Mouse (Mus musculus) mesoderm, embryonic 11.5 days (tissue): ENCODE data around the gene Hspb7.
A peak's percentile ranks its signal among the peaks of the same experiment; 100 is the strongest.

Experiments
- DNase-seq: peaks from one replicate; pipeline ENCODE4 v3.0.0-alpha.2; 2012; ENCODE audit warnings: low read depth, low spot score

Gene Hspb7

DNA sequence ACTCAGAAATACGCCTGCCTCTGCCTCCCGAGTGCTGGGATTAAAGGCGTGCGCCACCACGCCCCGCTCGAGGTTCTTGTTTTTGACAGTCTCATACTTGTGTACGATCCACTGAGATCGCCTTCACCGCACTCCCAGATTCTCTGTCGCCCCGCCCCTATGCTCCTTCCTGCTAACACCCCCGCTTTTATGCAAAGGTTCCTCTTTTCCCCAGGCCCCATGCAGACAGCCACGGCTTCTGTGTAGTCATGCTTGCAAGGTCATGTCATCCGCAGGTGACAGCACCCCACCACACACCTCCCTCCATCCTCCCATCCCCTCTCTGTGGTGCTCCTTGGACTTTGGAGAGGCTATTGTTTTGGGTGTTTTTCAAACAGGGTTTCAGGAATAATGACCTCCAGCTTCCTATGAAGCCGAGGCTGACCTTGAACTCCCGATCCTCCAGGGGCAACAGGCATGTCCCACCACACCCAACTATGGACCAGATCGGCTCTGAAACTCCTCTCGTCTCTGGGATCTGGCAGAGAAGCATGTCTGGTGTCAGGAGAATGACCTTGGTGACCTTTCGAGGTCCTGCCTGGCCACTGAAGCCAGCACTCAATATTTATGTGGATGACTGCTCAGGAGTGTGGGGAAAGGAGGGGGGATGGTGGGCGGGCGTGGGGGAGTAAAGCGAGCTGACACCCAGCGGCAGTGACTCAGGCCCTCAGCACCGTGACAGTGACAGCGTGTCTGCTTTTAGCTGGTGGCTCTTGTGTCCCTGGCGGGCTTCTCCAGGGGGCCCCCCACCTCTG lies 984 bp upstream of the Hspb7 start:
- DNase-seq, result no peak

DNA sequence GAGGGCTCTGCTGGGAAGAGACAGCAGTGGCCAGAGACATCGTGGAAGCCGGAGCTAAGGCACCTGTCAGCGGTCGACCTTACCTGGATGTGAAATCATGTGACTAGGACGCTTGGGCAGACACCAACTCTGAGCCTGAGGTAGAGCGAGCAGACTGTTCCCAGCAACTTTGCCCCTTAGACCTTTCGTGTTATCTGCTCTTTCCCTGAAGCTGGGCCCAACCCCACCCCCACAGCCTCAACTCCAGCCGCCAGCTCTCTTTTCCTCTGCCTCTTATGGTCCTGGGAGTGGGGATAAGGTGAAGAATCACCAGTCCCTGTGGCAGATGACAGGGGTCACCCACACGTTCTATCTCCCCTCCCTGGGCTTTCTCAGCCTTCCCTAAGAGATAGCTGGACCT lies 307 bp downstream of the Hspb7 start:
- DNase-seq, result no peak

DNA sequence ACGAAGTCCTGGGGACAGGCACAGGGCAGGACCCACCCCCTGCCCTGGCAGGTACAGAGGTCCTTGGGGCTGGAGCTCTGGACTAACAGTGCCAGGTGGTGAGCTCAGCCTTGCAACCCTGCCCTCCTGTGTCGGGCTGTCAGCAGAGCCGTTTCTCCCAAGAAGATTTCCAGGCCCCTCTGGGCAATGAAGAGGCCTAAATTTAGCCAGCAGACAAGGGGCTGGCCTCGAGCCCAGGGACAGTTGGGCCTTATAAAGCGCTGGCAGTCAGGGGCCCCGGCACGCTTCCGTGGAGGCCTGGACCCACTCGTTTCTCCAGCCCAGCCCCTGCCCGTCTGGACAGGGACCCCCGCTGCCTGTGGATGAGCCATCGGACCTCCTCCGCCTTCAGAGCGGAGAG lies 844 bp downstream of the Hspb7 start:
- DNase-seq, result no peak

DNA sequence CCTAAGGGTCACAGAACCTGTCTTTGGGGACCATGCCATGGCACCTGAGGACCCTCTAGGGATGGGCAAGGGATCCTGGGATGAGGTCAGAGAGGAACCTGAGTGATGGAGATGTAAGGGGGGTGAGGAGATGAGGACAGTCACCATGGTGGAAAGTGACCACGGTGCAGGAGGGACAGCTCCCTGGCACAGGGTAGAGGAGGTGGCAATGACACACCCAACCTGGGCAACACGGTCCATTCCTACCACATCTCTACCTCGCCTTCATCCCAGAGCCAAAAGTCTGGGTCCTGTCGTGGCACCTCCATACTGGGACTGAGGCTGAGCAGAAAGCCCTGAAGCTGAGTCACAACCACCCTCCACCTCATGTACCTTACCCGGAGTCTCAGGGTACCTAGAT lies 2.3 kb downstream of the Hspb7 start:
- no peak for DNase-seq

DNA sequence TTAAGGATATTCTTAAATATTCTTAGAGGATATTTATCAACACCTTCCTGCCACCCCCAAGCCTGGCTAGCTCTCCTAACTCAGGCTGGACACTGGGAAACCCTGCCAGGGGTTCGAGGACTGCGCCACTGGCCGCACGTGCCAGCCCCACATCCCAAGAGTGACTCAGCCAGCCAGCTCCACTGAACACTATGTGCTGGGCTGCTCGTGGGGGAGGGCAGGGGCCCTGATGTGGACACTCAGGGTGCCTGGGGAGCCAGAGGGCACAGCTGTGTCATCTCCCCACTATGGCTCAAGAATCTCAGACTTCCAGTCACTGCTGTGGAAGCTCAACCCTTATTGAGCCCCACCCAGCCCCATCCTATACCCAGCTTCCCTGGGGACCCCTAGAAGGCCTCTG lies 2.7 kb downstream of the Hspb7 start:
- no peak for DNase-seq

DNA sequence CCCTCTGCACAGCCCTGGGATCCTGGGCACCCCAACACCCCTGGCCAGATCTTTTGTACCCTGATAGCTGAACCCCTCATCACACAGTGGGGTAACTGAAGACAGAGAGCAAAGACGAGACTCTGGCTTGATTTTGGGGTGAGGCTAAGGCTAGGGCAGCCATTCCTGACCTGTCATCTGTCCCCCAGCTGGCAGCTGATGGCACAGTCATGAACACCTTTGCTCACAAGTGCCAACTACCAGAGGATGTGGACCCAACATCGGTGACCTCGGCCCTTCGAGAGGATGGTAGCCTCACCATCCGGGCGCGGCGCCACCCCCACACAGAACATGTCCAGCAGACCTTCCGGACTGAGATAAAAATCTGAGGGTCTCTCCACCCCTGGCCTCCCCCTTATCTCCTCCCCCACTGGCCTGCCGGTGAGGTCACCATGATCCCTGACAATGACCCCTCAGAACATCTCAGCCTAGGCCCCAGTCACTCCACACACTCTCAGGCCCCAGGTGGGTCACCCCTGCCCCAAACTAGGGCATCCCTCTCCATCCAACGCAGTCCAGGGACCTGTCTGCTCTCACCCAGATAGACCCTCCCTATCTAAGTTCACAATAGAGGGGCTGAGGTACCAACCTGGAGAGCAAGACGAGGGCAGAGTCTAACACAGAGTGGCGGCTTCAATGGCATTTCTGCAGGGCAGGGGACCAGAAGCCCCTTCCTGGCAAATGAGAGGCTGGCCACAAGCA lies 3.3 kb downstream of the Hspb7 start:
- DNase-seq, result no peak

DNA sequence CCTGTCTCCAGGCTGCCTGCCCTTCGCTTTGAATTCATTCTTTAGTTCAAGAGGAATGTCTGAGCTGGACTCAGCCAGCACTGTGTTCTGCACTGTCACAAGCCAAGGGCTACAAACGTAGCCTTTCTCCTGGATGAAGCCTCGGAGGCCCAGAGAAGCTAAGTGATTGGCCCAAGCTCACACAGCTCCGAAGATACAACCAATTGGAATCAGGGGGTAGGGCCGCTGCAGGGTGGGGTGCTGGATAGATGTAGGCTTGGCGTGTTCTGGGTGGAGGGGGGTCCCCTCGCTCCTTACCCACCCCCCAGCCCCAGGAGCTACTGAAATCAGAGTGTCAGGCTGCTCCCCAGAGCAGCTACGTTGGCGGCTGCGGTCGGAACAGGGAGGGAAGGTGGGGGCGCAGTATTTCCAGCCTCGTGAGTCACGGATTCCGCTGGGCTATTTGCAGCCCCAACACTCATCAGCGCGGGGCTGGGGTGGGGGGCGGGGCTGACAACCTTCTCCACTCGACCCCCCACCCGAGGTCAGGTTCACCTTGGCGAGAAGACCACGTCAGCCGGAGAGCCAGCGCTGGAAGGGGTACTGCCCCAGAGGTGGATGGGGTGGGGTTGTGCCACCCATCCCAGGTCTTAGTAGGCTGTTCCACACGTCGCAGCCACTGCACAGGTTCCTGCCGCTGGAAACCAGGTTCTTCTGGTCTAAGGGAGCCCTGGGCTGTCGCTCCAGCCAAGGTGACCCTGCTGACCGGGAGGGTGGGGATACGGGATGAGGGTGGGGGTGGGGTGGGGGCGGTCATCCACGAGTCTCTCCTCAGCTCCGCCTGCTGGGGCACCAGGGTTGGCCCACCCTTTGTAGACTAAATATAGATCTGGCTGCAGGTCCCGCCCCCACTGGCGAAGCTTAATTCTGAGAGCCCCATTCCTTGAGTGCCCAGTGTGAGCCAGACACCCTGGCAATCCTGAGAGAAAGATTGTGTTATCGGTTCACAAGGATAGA lies 5.2 kb downstream of the Hspb7 start:
- no peak for DNase-seq

DNA sequence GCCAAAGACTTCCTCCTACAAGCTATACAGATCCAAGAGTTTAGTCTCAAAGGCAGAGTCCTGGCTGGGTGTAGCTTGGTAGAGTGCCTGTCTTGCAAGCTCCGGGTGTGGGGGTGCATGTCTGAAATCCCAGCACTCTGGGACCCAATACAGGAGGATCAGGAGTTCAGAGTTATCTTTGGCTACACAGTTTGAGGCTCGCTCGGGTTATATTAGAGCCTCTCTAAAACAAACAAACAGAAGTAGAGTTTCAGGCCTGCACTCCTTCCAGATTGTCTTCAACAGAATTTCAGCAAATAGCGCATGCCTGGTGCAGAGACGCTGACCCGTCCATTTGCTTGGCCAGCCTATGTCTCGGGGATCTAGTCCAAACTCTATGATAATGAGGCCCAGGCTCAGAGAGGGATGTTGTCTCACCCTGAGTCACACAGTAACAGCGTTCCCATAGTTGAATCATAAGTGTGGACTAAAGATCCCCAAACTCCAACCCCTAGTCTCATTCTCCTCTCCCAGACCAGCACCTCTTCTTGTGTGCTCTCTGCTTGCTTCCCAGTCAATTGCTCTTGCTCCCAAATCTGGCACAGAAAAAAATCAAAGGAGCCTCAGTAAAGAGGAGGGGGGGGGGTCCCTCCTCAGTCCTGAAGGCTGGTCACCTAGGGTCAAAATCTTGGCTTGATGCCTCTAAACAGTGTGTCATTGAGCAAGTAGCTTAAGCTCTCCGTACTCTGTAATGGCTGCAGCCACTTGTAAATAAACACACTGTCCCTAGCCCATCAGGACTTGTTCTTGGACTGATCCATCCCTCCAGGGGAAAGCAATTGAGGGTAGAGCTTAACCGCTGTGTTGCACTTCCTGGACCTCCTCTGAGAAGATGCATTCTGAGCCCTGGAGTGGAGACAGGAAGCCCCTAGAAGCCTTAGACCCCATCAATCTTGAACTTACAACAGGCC lies 6.5 kb downstream of the Hspb7 start:
- DNase-seq, result no peak

DNA sequence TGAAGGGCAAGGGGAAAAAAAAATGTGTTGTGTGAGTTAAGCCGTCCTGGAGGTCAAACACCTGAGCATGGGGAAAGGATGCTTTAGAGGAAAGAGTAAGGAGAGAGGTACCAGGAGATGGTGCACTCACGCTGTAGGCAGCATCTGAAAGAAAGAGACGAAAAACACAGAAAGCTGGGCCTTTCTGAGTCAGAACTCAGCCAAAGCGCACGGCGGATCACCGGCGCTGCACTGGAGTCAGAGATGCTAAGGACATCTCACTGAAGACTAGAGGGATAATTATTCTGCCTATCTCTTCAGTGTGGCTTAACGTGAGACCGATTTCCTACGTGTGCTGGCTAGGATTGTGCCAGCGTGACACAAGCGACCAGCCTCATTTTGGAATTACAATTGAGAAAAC lies 7.3 kb downstream of the Hspb7 start:
- no peak for DNase-seq

DNA sequence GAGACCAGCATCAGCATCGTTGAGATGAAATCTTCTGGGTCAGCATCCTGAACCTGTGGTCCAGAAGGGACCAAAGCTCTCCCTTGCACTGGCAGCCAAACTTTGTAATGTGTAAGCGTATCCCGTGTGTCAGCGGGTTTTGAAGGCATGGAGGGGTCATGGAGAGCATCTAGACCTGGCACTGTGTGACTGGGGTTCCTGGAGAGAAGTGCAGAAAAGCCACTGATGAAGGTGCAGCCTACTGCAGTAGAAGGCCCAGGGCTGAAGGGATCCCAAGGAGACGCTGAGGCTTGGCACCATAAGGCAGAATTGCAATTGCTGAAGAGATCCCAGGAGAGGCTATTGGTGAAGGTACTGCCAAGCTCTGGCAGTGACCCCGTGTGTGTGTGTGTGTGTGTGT lies 8.8 kb downstream of the Hspb7 start:
- DNase-seq, result no peak

DNA sequence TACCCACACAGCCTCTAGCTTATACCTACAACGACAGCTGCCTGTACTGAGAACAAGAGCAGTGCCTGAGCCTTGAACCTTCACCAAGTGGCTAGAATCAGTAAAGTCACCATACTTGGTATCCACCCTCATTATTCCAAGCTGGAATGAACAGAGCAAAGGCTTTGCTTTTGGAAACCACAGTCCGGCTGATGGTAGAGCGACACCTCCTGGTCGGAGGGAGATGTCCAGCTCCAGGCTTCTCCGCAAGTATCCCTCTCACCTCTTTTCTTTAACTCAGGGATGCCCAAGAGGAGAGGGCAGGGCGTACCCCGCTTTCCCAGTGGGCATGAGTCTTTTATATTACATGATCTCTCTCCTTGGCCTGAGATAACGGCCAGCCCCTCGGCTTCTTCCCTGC lies 9.3 kb downstream of the Hspb7 start:
- DNase-seq, result peak; percentile 69

DNA sequence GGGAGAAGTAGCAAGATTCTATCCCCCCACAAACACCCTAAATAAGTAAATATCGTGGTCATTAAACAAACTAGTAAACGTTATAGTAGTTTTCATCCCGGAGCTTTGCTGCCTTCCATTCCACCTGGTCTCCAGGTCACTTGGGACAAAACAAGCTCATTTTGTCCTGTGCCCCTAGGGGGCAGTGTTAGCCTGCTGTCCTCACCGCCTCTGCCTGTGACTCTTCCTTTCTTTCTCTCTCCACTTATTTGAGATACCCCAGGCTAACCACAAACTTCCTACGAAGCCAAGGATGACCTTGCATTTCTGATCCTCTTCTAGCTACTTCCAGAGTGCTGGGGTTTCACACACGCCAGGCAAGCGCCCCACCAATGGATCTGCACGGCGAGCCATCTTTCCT lies 10.4 kb downstream of the Hspb7 start:
- DNase-seq, result peak; percentile 71

DNA sequence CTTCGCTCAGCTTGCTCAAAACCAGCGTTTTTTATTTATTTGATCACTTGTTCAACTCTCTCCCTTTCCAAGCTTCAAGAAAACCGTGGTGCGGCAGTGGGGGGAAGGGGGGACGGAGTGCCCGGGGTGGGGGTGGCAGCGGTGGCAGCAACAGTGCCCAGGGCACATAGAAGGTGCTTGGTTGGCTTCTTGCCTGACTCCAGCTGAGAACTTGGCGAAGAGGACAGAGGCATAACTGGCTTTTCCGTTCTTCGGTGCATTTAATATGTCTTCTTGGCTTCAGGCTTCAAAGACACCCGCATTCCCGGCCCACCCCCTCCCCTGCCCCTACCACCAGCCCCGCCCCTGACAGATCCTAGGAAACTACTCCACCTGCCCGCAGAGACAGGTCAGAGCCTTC lies 12.1 kb downstream of the Hspb7 start:
- no peak for DNase-seq

DNA sequence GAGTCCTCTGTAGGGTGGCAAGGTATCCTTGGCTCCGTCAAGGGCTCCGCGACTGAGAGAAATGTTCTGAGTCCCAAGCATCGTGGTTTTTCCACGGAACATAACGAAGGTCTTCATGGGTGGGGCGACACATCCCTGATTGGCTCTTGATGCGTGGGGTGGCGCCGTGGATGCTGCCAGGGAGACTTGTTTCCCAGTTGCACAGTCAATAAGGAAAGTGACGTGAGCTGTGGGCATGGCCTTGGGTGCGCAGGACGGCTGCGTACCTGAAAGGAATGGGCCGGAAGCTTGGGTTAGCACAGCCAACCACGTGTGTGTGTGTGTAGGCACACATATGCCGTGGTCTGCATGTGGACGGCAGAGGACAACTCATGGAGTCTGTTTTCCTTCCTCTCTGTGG lies 12.6 kb downstream of the Hspb7 start:
- no peak for DNase-seq

DNA sequence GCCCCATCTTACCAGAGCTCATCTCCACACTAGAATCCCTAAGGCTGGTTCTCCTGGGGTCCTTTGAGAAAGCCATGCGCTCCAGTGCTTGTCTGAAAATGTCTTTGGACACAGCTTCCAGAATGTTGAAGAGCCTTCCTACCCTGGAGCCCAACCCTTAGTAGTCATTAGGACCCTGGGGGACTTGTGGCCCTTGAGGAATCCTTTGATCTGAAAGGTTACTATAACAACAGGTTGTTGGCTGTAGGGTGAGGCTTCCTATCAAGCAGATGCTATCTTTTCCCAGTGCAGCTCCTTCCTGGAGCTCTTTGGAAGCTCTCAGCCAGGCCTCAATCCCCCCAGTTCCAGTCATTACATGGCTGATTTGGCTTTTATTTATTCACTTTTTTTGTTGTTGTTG lies 15.4 kb downstream of the Hspb7 start, which contains the start of gene Srarp:
Gene Srarp (minus strand): TSS at position 132 of the 400 bp plus-strand sequence.
- no peak for DNase-seq

DNA sequence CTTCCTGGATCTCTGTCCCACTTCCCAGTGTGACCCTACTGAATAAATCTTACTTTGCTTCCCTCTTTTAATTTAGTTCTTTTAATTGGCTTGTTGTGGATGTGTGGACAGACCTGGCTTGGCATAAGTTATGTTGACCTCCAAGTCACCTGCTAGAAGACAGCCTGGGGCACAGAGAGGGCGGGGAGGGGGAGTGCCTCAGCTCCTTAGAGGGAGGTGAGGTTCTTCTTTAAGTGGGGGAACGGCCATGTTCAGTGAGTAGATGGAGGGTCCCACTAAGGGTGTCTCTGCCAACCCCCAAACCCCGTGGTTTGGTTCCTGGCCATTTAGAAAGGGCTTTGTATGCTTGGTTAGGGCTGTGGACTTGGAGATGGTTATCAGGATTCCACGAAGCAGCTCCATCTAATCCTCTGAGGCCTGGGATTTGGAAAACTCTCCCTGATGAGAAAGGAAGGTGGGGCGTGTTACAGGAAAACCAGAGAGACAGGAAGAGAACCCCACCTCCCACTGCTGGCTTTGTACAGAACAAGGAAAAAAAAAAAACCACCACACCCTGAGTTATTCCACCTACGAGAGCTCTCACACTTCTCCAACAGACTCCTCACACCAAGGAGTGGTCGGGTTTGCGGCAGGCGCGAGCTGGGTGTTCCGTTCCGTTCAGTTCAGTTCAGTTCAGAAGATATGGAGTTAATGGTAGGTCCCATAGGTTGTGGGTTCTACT lies 18.7 kb downstream of the Hspb7 start:
- DNase-seq, result no peak

DNA sequence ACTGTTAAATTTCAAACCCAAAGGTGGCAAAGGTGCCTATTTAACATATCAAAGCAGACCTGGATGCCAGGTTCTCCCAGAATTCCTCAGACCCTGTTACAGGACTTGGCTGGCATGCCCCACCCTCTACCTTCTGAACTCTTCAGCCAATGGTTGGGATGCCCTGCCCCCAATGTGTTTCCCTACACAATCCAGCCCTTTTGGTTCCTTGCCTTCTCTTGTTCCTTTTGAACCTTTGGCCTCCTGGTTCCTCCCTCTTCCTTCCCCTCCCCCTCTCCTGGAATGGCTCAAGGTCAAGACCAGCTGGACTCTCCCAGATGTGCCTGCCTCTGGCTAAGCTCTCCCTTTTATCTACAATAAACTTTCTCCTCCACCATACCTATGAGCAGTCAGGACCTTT lies 20.3 kb downstream of the Hspb7 start:
- DNase-seq, result no peak

DNA sequence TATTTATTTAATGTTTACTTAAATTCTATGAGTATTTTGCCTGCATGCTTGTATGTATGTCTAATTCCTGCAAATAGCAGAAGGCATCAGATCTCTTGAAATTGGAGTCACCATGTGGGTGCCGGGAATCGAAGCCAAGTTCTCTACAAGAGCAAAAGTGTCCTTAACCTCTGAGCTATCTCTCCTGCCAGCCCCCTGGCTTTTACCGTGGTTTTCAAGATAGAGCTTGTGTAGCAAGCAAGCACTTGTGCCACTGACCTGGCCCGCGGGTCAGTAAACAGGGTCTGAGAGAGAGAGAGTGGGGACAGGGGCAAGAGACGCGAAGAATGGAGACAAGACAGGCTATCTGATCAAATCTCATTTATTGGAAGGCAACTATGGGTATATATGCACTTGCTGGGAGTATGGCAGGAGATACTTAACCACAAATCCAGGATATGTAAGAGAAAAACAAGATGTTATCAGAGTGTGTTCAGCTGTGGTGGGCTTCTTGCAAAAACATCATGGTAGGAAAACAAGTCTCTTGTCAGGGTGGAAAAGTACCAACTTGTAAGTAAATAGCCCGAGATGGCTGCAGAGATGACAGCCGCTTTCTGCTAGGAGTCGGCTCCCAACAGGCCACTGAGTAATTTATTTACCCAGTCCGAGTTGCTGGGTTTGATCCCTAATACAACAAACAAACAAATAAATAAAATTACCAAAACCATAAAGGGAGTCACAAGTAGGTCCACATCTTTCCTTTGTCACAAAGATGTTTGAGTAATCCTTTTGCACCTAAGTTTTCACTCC lies 23.3 kb downstream of the Hspb7 start:
- no peak for DNase-seq
